Mouse (Mus musculus) lung, postnatal 0 days (tissue): Measurements from ENCODE around the gene Gm11627.

Source experiments
- CTCF ChIP-seq: IDR thresholded peaks from 2 replicates; pipeline ENCODE4 v1.5.1; 2016; ENCODE audit warnings: antibody characterized with exemption, mild to moderate bottlenecking
- EP300 ChIP-seq: IDR thresholded peaks from 2 replicates; pipeline ENCODE4 v1.6.1; 2016; ENCODE audit warnings: antibody characterized with exemption, mild to moderate bottlenecking, control low read depth

DNA sequence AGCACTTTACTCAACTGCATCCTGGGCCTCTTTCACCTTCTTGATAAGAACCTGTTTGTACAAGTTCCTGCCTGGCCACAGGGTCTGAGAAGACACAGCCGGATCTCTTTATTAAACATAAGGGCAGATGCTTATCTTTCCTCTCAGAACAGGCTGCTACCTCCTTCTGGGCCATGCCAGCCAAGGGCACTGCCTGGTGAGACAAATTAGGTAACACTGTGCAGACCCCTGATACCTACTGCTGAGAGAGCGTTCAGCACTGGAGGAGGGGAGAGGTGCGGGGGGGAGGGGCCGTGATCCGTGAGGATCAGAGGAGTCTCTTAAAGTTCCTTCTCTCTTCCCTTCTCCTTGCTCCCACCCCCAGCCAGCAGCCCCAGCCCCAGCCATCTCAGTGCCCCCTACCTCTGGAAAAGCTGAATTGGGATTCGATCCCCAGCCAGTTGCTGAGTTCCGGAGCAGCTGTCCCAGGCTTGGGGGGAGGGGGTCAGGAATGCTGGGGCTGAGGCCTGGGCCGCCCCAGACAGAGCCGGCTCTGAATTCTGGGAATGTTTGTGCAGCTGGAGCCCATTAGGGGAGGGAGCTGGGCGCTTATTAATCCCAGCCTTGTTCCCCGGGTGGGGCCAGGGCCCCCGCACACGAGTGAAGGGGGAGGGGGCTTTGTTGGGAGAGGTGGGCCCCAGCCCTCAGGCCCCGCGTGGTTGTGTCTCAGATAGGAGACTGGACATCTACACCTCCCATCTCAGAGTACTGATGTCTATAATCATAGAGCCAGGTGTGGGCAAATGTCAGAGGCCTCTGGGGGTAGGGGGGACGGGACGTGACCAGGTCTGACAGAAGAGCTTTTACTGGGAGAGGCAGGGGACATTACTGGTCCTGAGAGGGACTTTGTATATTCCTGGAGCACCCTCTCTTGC lies 44.9 kb upstream of the Gm11627 start:
- no peak; the same call in 1 of the 2 replicates for TF ChIP-seq EP300
- TF ChIP-seq CTCF, result no peak
